Mouse (Mus musculus): ENCODE results near the gene Gng7. TPM values are rescaled to one million over a fixed set of nuclear protein-coding genes. Genes with fewer than 3 reads are reported as not detected.

Gng7 gene
- polyA plus RNA-seq, 1 experiment from 2014 or later, result 1.5 TPM

DNA sequence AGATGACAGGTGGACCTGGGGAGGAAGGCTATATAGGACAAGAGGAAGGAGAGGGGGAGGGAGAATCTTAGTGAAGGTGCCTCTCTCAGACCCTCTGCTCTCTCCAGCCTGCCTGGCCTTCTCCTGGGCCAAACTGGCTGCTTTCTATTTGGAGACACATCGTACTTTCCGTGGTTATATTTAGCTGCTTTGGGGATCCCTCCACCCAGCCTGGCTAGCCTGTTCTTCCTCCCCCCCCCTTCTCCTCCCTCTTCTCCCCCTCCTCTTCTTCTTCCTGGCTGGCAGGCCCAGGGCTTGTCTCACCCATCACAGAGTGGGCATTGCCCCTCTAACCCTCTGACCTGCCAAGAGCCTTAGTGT, 73.8 kb downstream of the Gng7 start:
- ATAC-seq (ENCODE audit: insufficient number of reproducible peaks, low FRiP score), result no peak
- Histone ChIP-seq H3K9ac (peak overlapping the region; percentile 55), H3K4me2 (peak overlapping the region; percentile 59), H3K9me3 (replicated peaks) (no peaks in the 10 kb centered on the region), H3K36me3 (no peaks in the 10 kb centered on the region), H3K27me3 (replicated peaks) (no peaks in the 10 kb centered on the region), H3K4me3 (peak overlapping the region; percentile 21; the same call in 1 of the 2 replicates), H3K4me1 (replicated peaks) (peaks cover 76% of the 10 kb centered on the region), H3K27ac (ENCODE audit: poor library complexity, severe bottlenecking) (peak overlapping the region; percentile 100)
- 11% methylated on average over 2 of the region's 2 CpGs for WGBS

GRCm38 (mm10) chr10:80940320-80940987, 74.3 kb downstream of the Gng7 start:
- peaks cover 81% of the 10 kb centered on the region for H3K4me1 ChIP-seq (replicated peaks)
- H3K9ac ChIP-seq, result peak overlapping the region; percentile 55
- H3K36me3 ChIP-seq, result no peaks in the 10 kb centered on the region
- ATAC-seq (ENCODE audit: insufficient number of reproducible peaks, low FRiP score), result peak; percentile 58
- WGBS, result 21% methylated on average over 8 of the region's 8 CpGs
- H3K27me3 ChIP-seq (replicated peaks), result no peaks in the 10 kb centered on the region
- H3K27ac ChIP-seq (ENCODE audit: poor library complexity, severe bottlenecking), result peak overlapping the region; percentile 100
- peak overlapping the region; percentile 59 for H3K4me2 ChIP-seq
- H3K4me3 ChIP-seq, result peak overlapping the region; percentile 21; the same call in 1 of the 2 replicates
- H3K9me3 ChIP-seq (replicated peaks), result no peaks in the 10 kb centered on the region

DNA sequence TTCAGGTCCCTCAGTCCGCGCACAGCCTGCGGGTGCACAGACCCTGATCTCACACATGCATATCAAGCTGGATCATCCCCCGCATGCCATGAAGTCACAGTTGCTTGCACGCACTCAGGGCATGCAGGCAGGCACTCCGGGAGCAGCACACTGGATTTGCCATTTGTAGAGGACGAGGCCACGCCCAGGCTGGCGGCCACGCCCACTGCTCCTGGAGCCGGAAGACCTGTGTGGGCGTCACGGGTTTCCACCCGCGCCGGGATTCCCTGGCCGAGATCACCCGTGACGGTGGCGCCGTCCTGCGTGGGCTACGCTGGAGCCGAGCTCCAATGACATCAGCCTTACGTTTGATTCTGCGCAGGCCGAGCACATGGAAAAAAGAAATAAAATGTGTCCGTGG, 75.1 kb downstream of the Gng7 start:
- Histone ChIP-seq H3K4me1 (replicated peaks) (peaks cover 87% of the 10 kb centered on the region), H3K27ac (ENCODE audit: poor library complexity, severe bottlenecking) (peak overlapping the region; percentile 100), H3K9me3 (replicated peaks) (no peaks in the 10 kb centered on the region), H3K27me3 (replicated peaks) (no peaks in the 10 kb centered on the region), H3K4me3 (peak overlapping the region; percentile 21), H3K9ac (peak overlapping the region; percentile 55), H3K36me3 (no peaks in the 10 kb centered on the region), H3K4me2 (peak overlapping the region; percentile 59)
- 4% methylated on average over 28 of the region's 28 CpGs for WGBS
- peak; percentile 30 for ATAC-seq (ENCODE audit: insufficient number of reproducible peaks, low FRiP score)

DNA sequence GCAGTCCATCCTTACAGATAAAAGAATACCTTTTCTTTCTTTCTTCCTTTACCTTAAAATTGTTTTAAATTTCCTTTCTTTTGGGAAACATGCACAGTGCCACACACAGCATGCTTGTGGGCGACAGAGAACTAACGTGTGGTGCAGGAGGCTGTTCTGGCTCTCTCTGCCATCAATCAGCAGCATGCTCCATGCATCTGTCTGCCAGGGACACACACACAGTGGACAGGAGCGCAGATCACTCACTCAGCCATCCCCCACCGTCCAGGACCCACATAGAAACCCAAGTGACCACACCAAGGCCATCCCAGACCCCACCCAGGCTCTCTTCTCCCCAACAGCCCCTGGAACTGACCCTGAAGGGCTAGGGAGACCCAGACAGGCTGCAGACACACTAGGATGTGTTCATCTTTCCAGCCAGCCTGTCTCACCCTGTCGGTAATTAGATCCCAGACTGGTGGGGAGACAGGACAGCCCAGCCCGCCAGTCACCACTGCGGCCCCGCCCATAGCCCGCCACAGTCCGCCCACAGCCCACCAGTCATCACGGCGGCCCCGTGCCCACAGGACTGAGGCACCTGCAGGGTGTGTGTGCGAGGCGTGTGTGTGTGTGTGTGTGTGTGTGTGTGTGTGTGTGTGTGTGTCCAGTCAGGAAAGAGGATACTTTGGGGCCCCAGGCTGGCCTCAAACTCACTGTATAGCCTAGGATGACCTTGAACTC, 75.8 kb downstream of the Gng7 start:
- Histone ChIP-seq H3K4me1 (replicated peaks) (peaks cover 93% of the 10 kb centered on the region), H3K4me2 (peak overlapping the region; percentile 59), H3K4me3 (peak overlapping the region; percentile 21), H3K27me3 (replicated peaks) (peaks cover 6% of the 10 kb centered on the region; the same call in 1 of the 2 replicates), H3K9ac (peak overlapping the region; percentile 55), H3K9me3 (replicated peaks) (no peaks in the 10 kb centered on the region), H3K36me3 (no peaks in the 10 kb centered on the region), H3K27ac (ENCODE audit: poor library complexity, severe bottlenecking) (peak overlapping the region; percentile 100)
- 6% methylated on average over 15 of the region's 15 CpGs for WGBS
- peak; percentile 45; the same call in 1 of the 2 replicates for ATAC-seq (ENCODE audit: insufficient number of reproducible peaks, low FRiP score)

DNA sequence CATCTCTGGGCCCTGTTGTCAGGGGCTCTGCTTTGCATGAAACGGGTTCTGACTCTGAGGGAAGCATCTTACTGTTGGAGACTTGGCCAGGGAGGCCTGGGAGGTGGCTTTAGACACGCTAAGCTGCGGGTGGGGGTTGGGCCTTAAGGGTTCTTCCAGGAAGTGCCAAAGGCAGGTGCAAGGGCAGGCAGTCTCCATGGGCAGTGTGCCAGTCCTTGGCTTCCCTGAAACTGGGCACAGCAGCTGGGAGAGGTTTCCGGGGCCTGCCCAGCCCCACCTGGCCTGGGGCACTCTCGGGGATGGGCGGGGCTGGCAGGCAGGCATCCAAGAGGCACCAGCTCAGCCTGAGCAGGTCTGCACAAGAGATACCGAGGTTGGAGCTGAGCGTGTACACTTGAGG, 77.1 kb downstream of the Gng7 start:
- 27% methylated on average over 8 of the region's 8 CpGs for WGBS
- Histone ChIP-seq H3K9ac (peak overlapping the region; percentile 57; the same call in 1 of the 2 replicates), H3K4me3 (no peak overlapping the region), H3K9me3 (replicated peaks) (no peaks in the 10 kb centered on the region), H3K4me1 (replicated peaks) (peaks cover 94% of the 10 kb centered on the region), H3K27me3 (replicated peaks) (peaks cover 12% of the 10 kb centered on the region; the same call in 1 of the 2 replicates), H3K4me2 (peak overlapping the region; percentile 3; the same call in 1 of the 2 replicates), H3K27ac (ENCODE audit: poor library complexity, severe bottlenecking) (peak overlapping the region; percentile 26; the same call in 1 of the 2 replicates), H3K36me3 (no peaks in the 10 kb centered on the region)
- no peak for ATAC-seq (ENCODE audit: insufficient number of reproducible peaks, low FRiP score)

DNA sequence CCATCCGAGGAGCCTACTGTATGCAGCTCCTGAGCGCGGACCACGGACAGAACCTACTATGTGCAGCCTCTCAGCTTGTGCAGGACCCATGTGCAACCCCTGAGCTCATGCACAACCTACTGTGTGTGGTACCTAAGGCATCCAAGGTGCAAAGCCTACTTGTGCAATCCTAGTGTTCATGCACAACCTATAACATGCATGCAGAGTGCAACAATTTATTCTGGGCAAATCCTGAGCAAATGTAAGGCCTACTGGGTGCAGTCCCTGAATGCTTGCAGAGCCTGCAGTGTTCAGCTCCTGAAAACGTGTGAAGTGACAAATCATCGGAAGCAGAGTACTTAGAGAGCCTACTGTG, 78.0 kb downstream of the Gng7 start:
- 11% methylated on average over 6 of the region's 6 CpGs for WGBS

DNA sequence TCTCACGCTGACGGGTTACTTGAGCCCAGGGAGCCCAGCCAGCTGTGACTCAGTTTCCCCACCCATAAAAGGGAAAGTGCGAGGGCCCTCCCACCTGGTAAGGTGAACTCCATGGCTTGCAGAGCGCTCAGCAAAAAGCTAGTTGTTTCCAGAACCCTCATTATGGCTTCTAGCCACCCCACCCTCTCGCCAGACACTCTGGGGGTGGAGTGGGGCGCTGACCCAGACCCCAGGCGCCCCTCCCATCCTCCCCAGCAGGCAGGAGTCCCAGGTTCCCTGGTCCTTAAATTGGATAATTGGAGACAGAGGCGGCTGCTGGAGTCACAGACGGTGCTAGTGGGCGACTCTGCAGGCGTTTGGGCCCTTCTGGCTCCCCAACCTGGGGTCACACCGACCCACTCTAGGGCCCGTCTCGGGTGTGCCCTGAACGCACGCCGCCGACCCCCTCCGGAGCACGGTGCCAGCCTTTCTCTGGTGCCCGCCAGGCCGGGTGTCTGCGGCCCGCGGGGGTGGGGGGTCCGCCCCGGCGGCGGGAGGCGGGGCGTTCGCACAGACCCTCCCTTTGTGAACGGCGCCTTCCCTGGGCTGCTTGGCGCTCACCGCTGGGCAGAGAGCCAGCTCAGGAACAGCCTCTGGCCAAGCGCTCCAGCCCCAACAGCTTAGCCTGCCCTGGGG, 78.5 kb downstream of the Gng7 start:
- WGBS, result 3% methylated on average over 37 of the region's 37 CpGs
- peak; percentile 51 for ATAC-seq (ENCODE audit: insufficient number of reproducible peaks, low FRiP score)
- H3K9ac ChIP-seq, result peak overlapping the region; percentile 74

More for the DNA sequence above, 78.0 kb downstream of the Gng7 start:
- H3K27me3 ChIP-seq (replicated peaks), result peaks cover 12% of the 10 kb centered on the region; the same call in 1 of the 2 replicates
- no peaks in the 10 kb centered on the region for H3K9me3 ChIP-seq (replicated peaks)
- peak overlapping the region; percentile 82 for H3K27ac ChIP-seq (ENCODE audit: poor library complexity, severe bottlenecking)
- peak overlapping the region; percentile 74 for H3K9ac ChIP-seq
- no peak for ATAC-seq (ENCODE audit: insufficient number of reproducible peaks, low FRiP score)
- H3K4me3 ChIP-seq, result peak overlapping the region; percentile 52
- H3K4me2 ChIP-seq, result peak overlapping the region; percentile 82
- no peaks in the 10 kb centered on the region for H3K36me3 ChIP-seq
- H3K4me1 ChIP-seq (replicated peaks), result peaks cover 98% of the 10 kb centered on the region

GRCm38 (mm10) chr10:80935698-80936097, 79.0 kb downstream of the Gng7 start:
- no peak for ATAC-seq (ENCODE audit: insufficient number of reproducible peaks, low FRiP score)
- H3K4me2 ChIP-seq, result peak overlapping the region; percentile 82
- 8% methylated on average over 17 of the region's 17 CpGs for WGBS
- no peaks in the 10 kb centered on the region for H3K9me3 ChIP-seq (replicated peaks)
- H3K4me3 ChIP-seq, result peak overlapping the region; percentile 52
- H3K36me3 ChIP-seq, result no peaks in the 10 kb centered on the region
- peak overlapping the region; percentile 82; the same call in 1 of the 2 replicates for H3K27ac ChIP-seq (ENCODE audit: poor library complexity, severe bottlenecking)
- peaks cover 95% of the 10 kb centered on the region for H3K4me1 ChIP-seq (replicated peaks)
- peaks cover 12% of the 10 kb centered on the region; the same call in 1 of the 2 replicates for H3K27me3 ChIP-seq (replicated peaks)
- H3K9ac ChIP-seq, result peak overlapping the region; percentile 74

More for the DNA sequence above, 78.5 kb downstream of the Gng7 start:
- no peaks in the 10 kb centered on the region for H3K9me3 ChIP-seq (replicated peaks)
- peaks cover 12% of the 10 kb centered on the region; the same call in 1 of the 2 replicates for H3K27me3 ChIP-seq (replicated peaks)
- peak overlapping the region; percentile 82 for H3K27ac ChIP-seq (ENCODE audit: poor library complexity, severe bottlenecking)
- peak overlapping the region; percentile 52 for H3K4me3 ChIP-seq
- no peaks in the 10 kb centered on the region for H3K36me3 ChIP-seq
- H3K4me1 ChIP-seq (replicated peaks), result peaks cover 98% of the 10 kb centered on the region
- H3K4me2 ChIP-seq, result peak overlapping the region; percentile 82

DNA sequence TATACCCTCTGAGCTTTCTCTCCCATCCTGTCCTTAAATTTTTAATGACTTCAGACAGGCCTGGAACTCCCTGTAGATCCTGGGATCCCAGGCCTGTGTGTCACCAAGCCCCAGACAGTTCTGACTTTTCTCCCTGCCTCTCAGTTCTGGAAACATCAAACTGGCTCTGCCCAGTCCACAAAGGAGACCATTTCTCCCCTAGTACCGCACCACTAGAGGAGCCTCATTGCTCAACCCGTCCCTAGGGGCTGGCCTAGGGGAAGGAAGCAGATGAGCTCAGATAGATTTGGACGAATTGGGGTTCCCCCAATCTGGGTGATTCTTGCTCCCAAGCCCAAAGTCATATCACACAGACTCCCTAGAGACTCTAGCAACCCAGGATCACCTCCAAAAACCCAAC, 79.5 kb downstream of the Gng7 start:
- Histone ChIP-seq H3K4me2 (peak overlapping the region; percentile 82), H3K9ac (peak overlapping the region; percentile 74; the same call in 1 of the 2 replicates), H3K27me3 (replicated peaks) (peaks cover 12% of the 10 kb centered on the region; the same call in 1 of the 2 replicates), H3K36me3 (no peaks in the 10 kb centered on the region), H3K4me1 (replicated peaks) (peaks cover 91% of the 10 kb centered on the region), H3K9me3 (replicated peaks) (no peaks in the 10 kb centered on the region), H3K27ac (ENCODE audit: poor library complexity, severe bottlenecking) (no peak overlapping the region), H3K4me3 (no peak overlapping the region)
- no peak for ATAC-seq (ENCODE audit: insufficient number of reproducible peaks, low FRiP score)
- 27% methylated on average over 3 of the region's 3 CpGs for WGBS

DNA sequence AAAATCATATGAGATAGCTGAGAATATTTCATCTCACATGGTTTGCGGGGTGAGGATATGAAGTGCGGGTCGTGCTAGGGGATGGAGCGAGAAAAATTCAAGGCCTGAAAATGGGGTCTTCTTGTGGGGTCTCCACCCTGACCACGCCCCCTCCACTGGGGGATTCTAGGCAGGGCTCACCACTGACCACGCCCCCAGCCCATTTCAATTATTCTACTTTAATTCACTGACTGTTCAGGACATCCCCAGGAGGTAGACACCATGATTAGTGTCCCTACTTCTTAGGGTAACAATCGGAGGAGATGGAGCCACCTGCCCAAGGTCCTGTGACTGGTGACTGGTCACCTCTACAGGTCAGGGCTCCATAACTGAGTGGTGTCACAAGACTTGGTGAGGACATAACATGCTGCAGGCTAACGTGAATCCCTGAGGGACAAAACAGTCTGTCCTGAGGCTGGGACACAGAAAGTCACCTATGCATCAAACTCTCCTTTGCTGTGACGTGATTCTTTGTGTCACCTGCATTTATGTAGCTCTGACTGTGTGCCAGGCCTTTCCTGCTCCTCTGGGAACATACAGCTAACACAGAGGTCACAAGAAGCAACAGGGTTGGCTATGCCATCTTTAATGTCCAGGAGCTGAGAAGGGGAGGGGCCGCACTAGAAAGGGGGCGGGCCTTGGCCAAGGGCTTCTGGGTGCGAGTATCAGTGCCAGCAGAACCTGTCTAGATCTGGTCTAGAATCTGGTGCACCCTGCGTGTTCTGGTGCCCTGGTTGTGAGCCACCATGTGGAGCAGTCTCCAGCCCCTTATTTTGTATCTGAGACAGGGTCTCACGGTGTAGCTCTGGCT, 80.4 kb downstream of the Gng7 start:
- no peak overlapping the region for H3K4me3 ChIP-seq
- peaks cover 12% of the 10 kb centered on the region; the same call in 1 of the 2 replicates for H3K27me3 ChIP-seq (replicated peaks)
- H3K9ac ChIP-seq, result no peak overlapping the region; the same call in 1 of the 2 replicates
- H3K27ac ChIP-seq (ENCODE audit: poor library complexity, severe bottlenecking), result 0 out of 2 replicates have a peak overlapping the region, but pooled peaks have one; percentile 2
- ATAC-seq (ENCODE audit: insufficient number of reproducible peaks, low FRiP score), result no peak
- 51% methylated on average over 14 of the region's 14 CpGs for WGBS
- H3K36me3 ChIP-seq, result no peaks in the 10 kb centered on the region
- H3K4me2 ChIP-seq, result peak overlapping the region; percentile 93; the same call in 1 of the 2 replicates
- peaks cover 84% of the 10 kb centered on the region for H3K4me1 ChIP-seq (replicated peaks)
- H3K9me3 ChIP-seq (replicated peaks), result no peaks in the 10 kb centered on the region

Measured in heart, embryonic 12.5 days (tissue).